Mouse (Mus musculus) intestine, embryonic 16.5 days (tissue): Measurements from ENCODE around the gene Bmpr1a. TPM values are rescaled to one million over a fixed set of nuclear protein-coding genes. Genes with fewer than 3 reads are reported as not detected.
A peak's percentile ranks its signal among the peaks of the same experiment; 100 is the strongest.

Source experiments
- ATAC-seq: fragments of 200-750 bp; cut with Nextera tagmentation; 2 replicates; pipeline ENCODE4 v1.8.0; 2017; ENCODE audit warnings: moderate TSS enrichment, moderate library complexity
- H3K27ac ChIP-seq: fragments of 300-500 bp; sonication (generic); 2 replicates; pipeline ENCODE4 v1.5.1; 2014; ENCODE audit warnings: mild to moderate bottlenecking, low read length
- H3K27me3 ChIP-seq: fragments of 300-500 bp; sonication (generic); replicated peaks from 2 replicates; pipeline ENCODE4 v1.6.1; 2014; ENCODE audit warnings: low read length, control low read depth, mixed read lengths; ENCODE audit not compliant: control insufficient read depth, insufficient read depth
- H3K36me3 ChIP-seq: fragments of 300-500 bp; sonication (generic); 2 replicates; pipeline ENCODE4 v1.6.1; 2014; ENCODE audit warnings: low read length, control low read depth; ENCODE audit not compliant: control insufficient read depth, insufficient read depth
- H3K4me1 ChIP-seq: fragments of 300-500 bp; sonication (generic); 2 replicates; pipeline ENCODE4 v1.6.1; 2014; ENCODE audit warnings: low read length, control low read depth, mixed read lengths; ENCODE audit not compliant: control insufficient read depth, insufficient read depth
- H3K4me2 ChIP-seq: fragments of 300-500 bp; sonication (generic); 2 replicates; pipeline ENCODE4 v1.6.1; 2014; ENCODE audit warnings: low read depth, low read length, control low read depth
- H3K4me3 ChIP-seq: fragments of 300-500 bp; sonication (generic); 2 replicates; pipeline ENCODE4 v1.5.1; 2014; ENCODE audit warnings: mild to moderate bottlenecking, low read length
- H3K9ac ChIP-seq: fragments of 300-500 bp; sonication (generic); 2 replicates; pipeline ENCODE4 v1.6.1; 2014; ENCODE audit warnings: low read depth, low read length
- H3K9me3 ChIP-seq: fragments of 300-500 bp; sonication (generic); 2 replicates; pipeline ENCODE4 v1.6.1; 2016; ENCODE audit warnings: low read length, control low read depth; ENCODE audit not compliant: control insufficient read depth
- WGBS: fragments of 180-500 bp; shearing (Covaris S2); extraction: QIAGEN DNeasy Blood & Tissue Kit; methylation state at CpG from one replicate; pipeline ENCODE4 v1.1.7; 2014; 5-methylcytosine and 5-hydroxymethylcytosine counted together
- polyA plus RNA-seq: library from polyadenylated mRNA; unstranded; fragments of >200 nt; fragmentation: Nextera tagmentation; extraction: Ambion mirVana; gene quantifications from 2 replicates; pipeline ENCODE4 v1.2.1, GENCODE M21; 2015

Gene Bmpr1a
- polyA plus RNA-seq, 1 experiment from 2014 or later: 11.0 TPM

GRCm38 (mm10) chr14:34512602-34513001 lies 9.5 kb upstream of the Bmpr1a start:
- no peak for ATAC-seq

GRCm38 (mm10) chr14:34511901-34512300 lies 8.8 kb upstream of the Bmpr1a start:
- 51% methylated on average over 11 of the region's 11 CpGs for WGBS
- 0 out of 2 replicates have a peak overlapping the region, but pooled peaks have one; percentile 46 for H3K27ac ChIP-seq
- no peaks in the 10 kb centered on the region for H3K9me3 ChIP-seq
- ATAC-seq: no peak
- H3K4me3 ChIP-seq: no peak overlapping the region
- peaks cover 4% of the 10 kb centered on the region; the same call in 1 of the 2 replicates for H3K4me1 ChIP-seq
- H3K9ac ChIP-seq: no peak overlapping the region
- H3K36me3 ChIP-seq: no peaks in the 10 kb centered on the region
- H3K4me2 ChIP-seq: no peak overlapping the region
- 0 out of 2 replicates have a peak, but pooled peaks cover 2% of the 10 kb centered on the region for H3K27me3 ChIP-seq

More at GRCm38 (mm10) chr14:34512602-34513001, 9.5 kb upstream of the Bmpr1a start:
- 66% methylated on average over 4 of the region's 4 CpGs for WGBS
- Histone ChIP-seq H3K9me3 (no peaks in the 10 kb centered on the region), H3K27me3 (0 out of 2 replicates have a peak, but pooled peaks cover 2% of the 10 kb centered on the region), H3K27ac (no peak overlapping the region), H3K4me2 (no peak overlapping the region), H3K4me1 (peaks cover 4% of the 10 kb centered on the region; the same call in 1 of the 2 replicates), H3K4me3 (no peak overlapping the region), H3K9ac (no peak overlapping the region), H3K36me3 (no peaks in the 10 kb centered on the region)

GRCm38 (mm10) chr14:34508842-34509439 lies 5.8 kb upstream of the Bmpr1a start:
- Histone ChIP-seq H3K4me2 (no peak overlapping the region), H3K27ac (peak overlapping the region; percentile 20), H3K36me3 (no peaks in the 10 kb centered on the region), H3K4me1 (peaks cover 10% of the 10 kb centered on the region), H3K27me3 (0 out of 2 replicates have a peak, but pooled peaks cover 5% of the 10 kb centered on the region), H3K4me3 (no peak overlapping the region), H3K9me3 (no peaks in the 10 kb centered on the region), H3K9ac (no peak overlapping the region)
- WGBS: 33% methylated on average over 7 of the region's 7 CpGs
- no peak for ATAC-seq

GRCm38 (mm10) chr14:34508187-34508840 lies 5.2 kb upstream of the Bmpr1a start:
- H3K4me1 ChIP-seq: peaks cover 10% of the 10 kb centered on the region
- H3K4me3 ChIP-seq: no peak overlapping the region
- H3K4me2 ChIP-seq: no peak overlapping the region
- H3K27ac ChIP-seq: peak overlapping the region; percentile 39
- ATAC-seq: no peak
- no peaks in the 10 kb centered on the region for H3K36me3 ChIP-seq
- no peaks in the 10 kb centered on the region for H3K9me3 ChIP-seq
- WGBS: 31% methylated on average over 4 of the region's 4 CpGs
- H3K9ac ChIP-seq: no peak overlapping the region
- 0 out of 2 replicates have a peak, but pooled peaks cover 5% of the 10 kb centered on the region for H3K27me3 ChIP-seq

- Histone ChIP-seq H3K4me1 (peaks cover 11% of the 10 kb centered on the region), H3K9me3 (no peaks in the 10 kb centered on the region), H3K4me3 (no peak overlapping the region), H3K27ac (no peak overlapping the region), H3K36me3 (no peaks in the 10 kb centered on the region), H3K4me2 (no peak overlapping the region), H3K9ac (no peak overlapping the region), H3K27me3 (0 out of 2 replicates have a peak, but pooled peaks cover 5% of the 10 kb centered on the region)
- 55% methylated on average over 7 of the region's 7 CpGs for WGBS
- ATAC-seq: peak; percentile 43
Observed at GRCm38 (mm10) chr14:34505309-34505708, 2.2 kb upstream of the Bmpr1a start.

- no peak overlapping the region for H3K27ac ChIP-seq
- no peaks in the 10 kb centered on the region for H3K9me3 ChIP-seq
- 88% methylated on average over 5 of the region's 5 CpGs for WGBS
- H3K27me3 ChIP-seq: 0 out of 2 replicates have a peak, but pooled peaks cover 5% of the 10 kb centered on the region
- H3K4me3 ChIP-seq: no peak overlapping the region
- H3K4me2 ChIP-seq: no peak overlapping the region
- ATAC-seq: no peak
- peaks cover 21% of the 10 kb centered on the region for H3K4me1 ChIP-seq
- no peak overlapping the region for H3K9ac ChIP-seq
- H3K36me3 ChIP-seq: no peaks in the 10 kb centered on the region
Observed at GRCm38 (mm10) chr14:34504377-34504776, 1.2 kb upstream of the Bmpr1a start.

- H3K4me3 ChIP-seq: no peak overlapping the region
- no peak for ATAC-seq
- H3K27me3 ChIP-seq: 0 out of 2 replicates have a peak, but pooled peaks cover 5% of the 10 kb centered on the region
- H3K9ac ChIP-seq: no peak overlapping the region
- H3K27ac ChIP-seq: peak overlapping the region; percentile 48; the same call in 1 of the 2 replicates
- H3K9me3 ChIP-seq: no peaks in the 10 kb centered on the region
- WGBS: 63% methylated on average over 6 of the region's 6 CpGs
- no peaks in the 10 kb centered on the region for H3K36me3 ChIP-seq
- peaks cover 24% of the 10 kb centered on the region for H3K4me1 ChIP-seq
- H3K4me2 ChIP-seq: peak overlapping the region; percentile 6; the same call in 1 of the 2 replicates
Observed at GRCm38 (mm10) chr14:34503759-34504158, 618 bp upstream of the Bmpr1a start.

GRCm38 (mm10) chr14:34502475-34503324 lies 441 bp downstream of the Bmpr1a start:
- Histone ChIP-seq H3K4me2 (peak overlapping the region; percentile 68), H3K27me3 (0 out of 2 replicates have a peak, but pooled peaks cover 5% of the 10 kb centered on the region), H3K36me3 (no peaks in the 10 kb centered on the region), H3K27ac (peak overlapping the region; percentile 97), H3K9ac (peak overlapping the region; percentile 98), H3K4me3 (peak overlapping the region; percentile 90), H3K4me1 (peaks cover 19% of the 10 kb centered on the region), H3K9me3 (no peaks in the 10 kb centered on the region)
- ATAC-seq: peak; percentile 85
- WGBS: under 1% methylated on average over 94 of the region's 115 CpGs
